Mouse (Mus musculus): ENCODE data around the gene Gm4881.

GRCm38 (mm10) chr7:24918763-24919323 is 25.5 kb downstream of the Gm4881 start:
- TF ChIP-seq CTCF (IDR thresholded peaks at IDR 0.05; ENCODE audit: control insufficient read depth, insufficient read depth, insufficient read length): no peak
- no peak for TF ChIP-seq MYOD1 (IDR thresholded peaks at IDR 0.05; ENCODE audit: control insufficient read depth, insufficient read length, low read depth)
- TF ChIP-seq FOSL1 (IDR thresholded peaks at IDR 0.05; ENCODE audit: insufficient read depth, low read length, poor library complexity, severe bottlenecking): no peak
- no peak for TF ChIP-seq CEBPB (IDR thresholded peaks at IDR 0.05; ENCODE audit: low read depth)
- TF ChIP-seq MAX (IDR thresholded peaks at IDR 0.05): no peak
- TF ChIP-seq USF1 (IDR thresholded peaks at IDR 0.05; ENCODE audit: low read depth): no peak
